Mouse (Mus musculus) liver, embryonic 15.5 days (tissue): ENCODE data around the gene Gpd1l. TPM values are rescaled to one million over a fixed set of nuclear protein-coding genes. Genes with fewer than 3 reads are reported as not detected.
A peak's percentile ranks its signal among the peaks of the same experiment; 100 is the strongest.

Experiments
- ATAC-seq: fragments of 200-750 bp; cut with Nextera tagmentation; 2 replicates; pipeline ENCODE4 v1.8.0; 2017; ENCODE audit warnings: moderate number of reproducible peaks, mild to moderate bottlenecking, moderate library complexity; ENCODE audit not compliant: insufficient read depth
- H3K27ac ChIP-seq: fragments of 300-500 bp; sonication (generic); replicated peaks from 2 replicates; pipeline ENCODE4 v1.5.1; 2015; ENCODE audit warnings: mild to moderate bottlenecking, inconsistent platforms
- H3K27me3 ChIP-seq: fragments of 300-500 bp; sonication (generic); 2 replicates; pipeline ENCODE4 v1.6.1; 2015; ENCODE audit warnings: mild to moderate bottlenecking, inconsistent platforms
- H3K36me3 ChIP-seq: fragments of 300-500 bp; sonication (generic); replicated peaks from 2 replicates; pipeline ENCODE4 v1.6.1; 2015; ENCODE audit warnings: moderate library complexity, mild to moderate bottlenecking, inconsistent platforms
- H3K4me1 ChIP-seq: fragments of 300-500 bp; sonication (generic); replicated peaks from 2 replicates; pipeline ENCODE4 v1.6.1; 2015; ENCODE audit warnings: inconsistent platforms
- H3K4me2 ChIP-seq: fragments of 300-500 bp; sonication (generic); 2 replicates; pipeline ENCODE4 v1.6.1; 2015; ENCODE audit warnings: moderate library complexity, mild to moderate bottlenecking, inconsistent platforms
- H3K4me3 ChIP-seq: fragments of 300-500 bp; sonication (generic); replicated peaks from 2 replicates; pipeline ENCODE4 v1.5.1; 2015; ENCODE audit warnings: mild to moderate bottlenecking, inconsistent platforms
- H3K9ac ChIP-seq: fragments of 300-500 bp; sonication (generic); 2 replicates; pipeline ENCODE4 v1.6.1; 2015; ENCODE audit warnings: moderate library complexity, mild to moderate bottlenecking, inconsistent platforms
- H3K9me3 ChIP-seq: fragments of 300-500 bp; sonication (generic); replicated peaks from 2 replicates; pipeline ENCODE4 v1.6.1; 2016; ENCODE audit warnings: inconsistent platforms
- WGBS: fragments of 180-500 bp; shearing (Covaris S2); methylation state at CpG from one replicate; pipeline ENCODE4 v1.1.7; 2015; ENCODE audit warnings: mixed read lengths; ENCODE audit not compliant: insufficient replicate concordance; 5-methylcytosine and 5-hydroxymethylcytosine counted together
- polyA plus RNA-seq: library from polyadenylated mRNA; unstranded; fragments of >200 nt; fragmentation: Nextera tagmentation; extraction: Ambion mirVana; gene quantifications from 2 replicates; pipeline ENCODE4 v1.2.1, GENCODE M21; 2015

Gpd1l gene
- polyA plus RNA-seq, 1 experiment from 2014 or later = 6.6 TPM

GRCm38 (mm10) chr9:114955340-114955739 lies 21.6 kb upstream of the Gpd1l start:
- no peak overlapping the region for H3K4me2 ChIP-seq
- H3K9ac ChIP-seq = no peak overlapping the region
- WGBS = 76% methylated on average over 11 of the region's 11 CpGs
- H3K4me3 ChIP-seq = no peak overlapping the region
- no peak for ATAC-seq
- H3K9me3 ChIP-seq = no peaks in the 10 kb centered on the region
- no peaks in the 10 kb centered on the region for H3K27me3 ChIP-seq
- H3K27ac ChIP-seq = no peak overlapping the region
- peaks cover 2% of the 10 kb centered on the region for H3K4me1 ChIP-seq
- no peaks in the 10 kb centered on the region for H3K36me3 ChIP-seq

- no peak overlapping the region for H3K9ac ChIP-seq
- H3K4me3 ChIP-seq = no peak overlapping the region
- no peak for ATAC-seq
- H3K27ac ChIP-seq = no peak overlapping the region
- no peaks in the 10 kb centered on the region for H3K9me3 ChIP-seq
- WGBS = 15% methylated on average over 1 of the region's 1 CpGs
- H3K4me1 ChIP-seq = peaks cover 6% of the 10 kb centered on the region
- no peak overlapping the region for H3K4me2 ChIP-seq
- H3K27me3 ChIP-seq = no peaks in the 10 kb centered on the region
- H3K36me3 ChIP-seq = no peaks in the 10 kb centered on the region
Measured at GRCm38 (mm10) chr9:114952866-114953265, 19.1 kb upstream of the Gpd1l start.

GRCm38 (mm10) chr9:114948395-114948794 lies 14.6 kb upstream of the Gpd1l start:
- Histone ChIP-seq H3K36me3 (no peaks in the 10 kb centered on the region), H3K4me3 (no peak overlapping the region), H3K27me3 (no peaks in the 10 kb centered on the region), H3K9ac (no peak overlapping the region), H3K4me2 (no peak overlapping the region), H3K9me3 (no peaks in the 10 kb centered on the region), H3K27ac (no peak overlapping the region), H3K4me1 (peaks cover 6% of the 10 kb centered on the region)
- ATAC-seq = no peak
- 28% methylated on average over 5 of the region's 5 CpGs for WGBS

- no peak overlapping the region for H3K4me3 ChIP-seq
- no peak overlapping the region for H3K4me2 ChIP-seq
- H3K9me3 ChIP-seq = no peaks in the 10 kb centered on the region
- 69% methylated on average over 6 of the region's 6 CpGs for WGBS
- no peaks in the 10 kb centered on the region for H3K27me3 ChIP-seq
- ATAC-seq = no peak
- H3K27ac ChIP-seq = no peak overlapping the region
- H3K9ac ChIP-seq = no peak overlapping the region
- peaks cover 6% of the 10 kb centered on the region for H3K4me1 ChIP-seq
- no peaks in the 10 kb centered on the region for H3K36me3 ChIP-seq
Measured at GRCm38 (mm10) chr9:114945576-114945975, 11.8 kb upstream of the Gpd1l start.

- no peak for ATAC-seq
- Histone ChIP-seq H3K36me3 (no peaks in the 10 kb centered on the region), H3K9me3 (no peaks in the 10 kb centered on the region), H3K9ac (no peak overlapping the region), H3K4me3 (no peak overlapping the region), H3K27ac (no peak overlapping the region), H3K4me1 (no peaks in the 10 kb centered on the region), H3K4me2 (no peak overlapping the region), H3K27me3 (no peaks in the 10 kb centered on the region)
- 55% methylated on average over 3 of the region's 3 CpGs for WGBS
Measured at GRCm38 (mm10) chr9:114944642-114945041, 10.9 kb upstream of the Gpd1l start.

GRCm38 (mm10) chr9:114936687-114937086 lies 2.9 kb upstream of the Gpd1l start:
- Histone ChIP-seq H3K4me2 (no peak overlapping the region), H3K27ac (no peak overlapping the region), H3K36me3 (no peaks in the 10 kb centered on the region), H3K9ac (no peak overlapping the region), H3K4me3 (no peak overlapping the region), H3K9me3 (no peaks in the 10 kb centered on the region), H3K4me1 (peaks cover 23% of the 10 kb centered on the region), H3K27me3 (no peaks in the 10 kb centered on the region)
- ATAC-seq = no peak
- 58% methylated on average over 2 of the region's 2 CpGs for WGBS

GRCm38 (mm10) chr9:114935321-114935720 lies 1.5 kb upstream of the Gpd1l start:
- no peak overlapping the region for H3K9ac ChIP-seq
- H3K4me3 ChIP-seq = no peak overlapping the region
- WGBS = 64% methylated on average over 4 of the region's 4 CpGs
- H3K4me1 ChIP-seq = peaks cover 23% of the 10 kb centered on the region
- ATAC-seq = no peak
- H3K4me2 ChIP-seq = no peak overlapping the region
- no peak overlapping the region for H3K27ac ChIP-seq
- H3K9me3 ChIP-seq = no peaks in the 10 kb centered on the region
- no peaks in the 10 kb centered on the region for H3K27me3 ChIP-seq
- no peaks in the 10 kb centered on the region for H3K36me3 ChIP-seq

- Histone ChIP-seq H3K4me2 (peak overlapping the region; percentile 86), H3K36me3 (no peaks in the 10 kb centered on the region), H3K9me3 (no peaks in the 10 kb centered on the region), H3K27me3 (no peaks in the 10 kb centered on the region), H3K4me1 (peaks cover 23% of the 10 kb centered on the region), H3K27ac (no peak overlapping the region), H3K4me3 (peak overlapping the region; percentile 68), H3K9ac (no peak overlapping the region)
- ATAC-seq = no peak
- WGBS = 44% methylated on average over 11 of the region's 11 CpGs
Measured at GRCm38 (mm10) chr9:114934231-114934630, 444 bp upstream of the Gpd1l start.

GRCm38 (mm10) chr9:114933037-114933722 lies 607 bp downstream of the Gpd1l start:
- H3K27me3 ChIP-seq = no peaks in the 10 kb centered on the region
- H3K9ac ChIP-seq = peak overlapping the region; percentile 62
- H3K36me3 ChIP-seq = no peaks in the 10 kb centered on the region
- H3K4me3 ChIP-seq = peak overlapping the region; percentile 68
- peak overlapping the region; percentile 76 for H3K27ac ChIP-seq
- peak; percentile 20 for ATAC-seq
- peak overlapping the region; percentile 86 for H3K4me2 ChIP-seq
- peaks cover 23% of the 10 kb centered on the region for H3K4me1 ChIP-seq
- no peaks in the 10 kb centered on the region for H3K9me3 ChIP-seq
- under 1% methylated on average over 46 of the region's 50 CpGs for WGBS

GRCm38 (mm10) chr9:114932607-114933006 lies 1.2 kb downstream of the Gpd1l start:
- H3K27ac ChIP-seq = no peak overlapping the region
- no peaks in the 10 kb centered on the region for H3K9me3 ChIP-seq
- H3K36me3 ChIP-seq = no peaks in the 10 kb centered on the region
- peak overlapping the region; percentile 62; the same call in 1 of the 2 replicates for H3K9ac ChIP-seq
- peaks cover 23% of the 10 kb centered on the region for H3K4me1 ChIP-seq
- H3K4me3 ChIP-seq = peak overlapping the region; percentile 68
- WGBS = 12% methylated on average over 13 of the region's 13 CpGs
- H3K4me2 ChIP-seq = peak overlapping the region; percentile 86
- H3K27me3 ChIP-seq = no peaks in the 10 kb centered on the region
- ATAC-seq = no peak

- H3K27me3 ChIP-seq = no peaks in the 10 kb centered on the region
- no peaks in the 10 kb centered on the region for H3K9me3 ChIP-seq
- H3K27ac ChIP-seq = no peak overlapping the region
- peaks cover 37% of the 10 kb centered on the region for H3K4me1 ChIP-seq
- H3K4me2 ChIP-seq = no peak overlapping the region
- no peak for ATAC-seq
- H3K4me3 ChIP-seq = no peak overlapping the region
- WGBS = 72% methylated on average over 9 of the region's 9 CpGs
- H3K36me3 ChIP-seq = no peaks in the 10 kb centered on the region
- no peak overlapping the region for H3K9ac ChIP-seq
Measured at GRCm38 (mm10) chr9:114930464-114931090, 3.2 kb downstream of the Gpd1l start.
